11 mouse cellular contexts compared by ENCODE assay signal in genomic region chr8:87234336-87234735, GRCm38 (mm10).
DNase-seq lines count a peak whose midpoint lies in the region; ATAC-seq lines count a peak whose summit lies in the region.
"Had no signal": no experiment of that assay in that cellular context is flagged by ENCODE, and none has a peak within 500 bp of the region (broad histone marks: within the 10 kb centered on the region; RNA-seq: fewer than 3 reads in every experiment).

No protein-coding gene starts in this region.

- H3K4me2 ChIP-seq in forebrain, embryonic 14.5 days (ENCODE audit: low read length) = no peak overlapping the region
- H3K4me2 ChIP-seq in midbrain, embryonic 13.5 days (replicated peaks) = no peak overlapping the region
- H3K4me2 ChIP-seq: lung, embryonic 15.5 days had no signal

- H3K27ac ChIP-seq in forebrain, embryonic 14.5 days (ENCODE audit: low read depth, low read length) = peak overlapping the region; percentile 44
- peak overlapping the region; percentile 47; the same call in 1 of the 2 replicates for H3K27ac ChIP-seq in midbrain, embryonic 13.5 days
- H3K27ac ChIP-seq: lung, embryonic 15.5 days had no signal

- H3K27me3 ChIP-seq in forebrain, embryonic 14.5 days (replicated peaks; ENCODE audit: control insufficient read depth, insufficient read depth, low read length) = no peaks in the 10 kb centered on the region
- peaks cover 4% of the 10 kb centered on the region; the same call in 1 of the 2 replicates for H3K27me3 ChIP-seq in midbrain, embryonic 13.5 days
- H3K27me3 ChIP-seq: lung, embryonic 15.5 days had no signal

- no peak overlapping the region for H3K9ac ChIP-seq in forebrain, embryonic 14.5 days (ENCODE audit: low read length)
- no peak overlapping the region for H3K9ac ChIP-seq in midbrain, embryonic 13.5 days (replicated peaks)
- H3K9ac ChIP-seq: lung, embryonic 15.5 days had no signal

- peak; percentile 24; the same call in 1 of the 2 replicates for ATAC-seq in cerebellum, adult (ENCODE audit: insufficient number of reproducible peaks, low FRiP score, low TSS enrichment)
- no peak for ATAC-seq in forebrain, embryonic 14.5 days
- ATAC-seq in midbrain, embryonic 13.5 days = peak; percentile 9; the same call in 1 of the 2 replicates

- H3K9me3 ChIP-seq in forebrain, embryonic 14.5 days (replicated peaks; ENCODE audit: control insufficient read depth, low read length) = no peaks in the 10 kb centered on the region
- no peaks in the 10 kb centered on the region for H3K9me3 ChIP-seq in midbrain, embryonic 13.5 days
- H3K9me3 ChIP-seq: lung, embryonic 15.5 days had no signal

- peaks cover 48% of the 10 kb centered on the region for H3K4me1 ChIP-seq in forebrain, embryonic 14.5 days (ENCODE audit: control insufficient read depth, insufficient read depth, low read length)
- H3K4me1 ChIP-seq in midbrain, embryonic 13.5 days (replicated peaks) = peaks cover 69% of the 10 kb centered on the region

- 54% methylated on average over 5 of the region's 5 CpGs for WGBS in forebrain, embryonic 14.5 days
- WGBS in midbrain, embryonic 13.5 days = 48% methylated on average over 5 of the region's 5 CpGs

- no peak overlapping the region for H3K4me3 ChIP-seq in forebrain, embryonic 14.5 days (ENCODE audit: low read depth, low read length)
- no peak overlapping the region for H3K4me3 ChIP-seq in midbrain, embryonic 13.5 days (replicated peaks)
- H3K4me3 ChIP-seq: lung, embryonic 15.5 days had no signal

- no peaks in the 10 kb centered on the region for H3K36me3 ChIP-seq in forebrain, embryonic 14.5 days (ENCODE audit: control insufficient read depth, insufficient read depth, low read length)
- no peaks in the 10 kb centered on the region for H3K36me3 ChIP-seq in midbrain, embryonic 13.5 days
- H3K36me3 ChIP-seq: lung, embryonic 15.5 days had no signal

- DNase-seq in R1 (ENCODE audit: low read depth, low spot score) = peak; percentile 15
- DNase-seq in forebrain, embryonic 14.5 days (ENCODE audit: low spot score) = peak; percentile 50
- DNase-seq in right cerebral cortex, postnatal 36 days (ENCODE audit: low spot score in 2 of 2) = no peak
- DNase-seq in adrenal gland, postnatal 4 days (ENCODE audit: low spot score in 2 of 2) = no peak
- DNase-seq in thymus, postnatal 14 days = no peak
- DNase-seq: gastrocnemius, postnatal 36 days; heart, postnatal 14 days; right cerebral cortex, postnatal 14 days had no signal

Comparison
In these comparisons a context has a peak if more than half of its experiments do, and no peak if none do; other contexts are left out.
1. DNase-seq: peak in R1 (single experiment) and forebrain, embryonic 14.5 days (single experiment); none in right cerebral cortex, postnatal 36 days (0 of 2), adrenal gland, postnatal 4 days (0 of 2) and thymus, postnatal 14 days (single experiment).